Mouse (Mus musculus) effector memory CD4-positive, alpha-beta T cell, adult 7 months (primary cell): Measurements from ENCODE around the gene Olfr554. TPM values are rescaled to one million over a fixed set of nuclear protein-coding genes. Genes with fewer than 3 reads are reported as not detected.

Experiments
- polyA plus RNA-seq: library from polyadenylated mRNA; unstranded; fragments of 100-300 nt; shearing (Covaris generic); gene quantifications from one replicate; pipeline ENCODE4 v1.2.1, GENCODE M21; 2017

Gene Olfr554
- polyA plus RNA-seq: 0.95 TPM

GRCm38 (mm10) chr7:102638132-102638531 is at the start of gene Olfr554:
Gene Olfr554, plus strand, starts transcription at chr7:102638432.

GRCm38 (mm10) chr7:102591786-102592185 is 46.4 kb upstream of the Olfr554 start, which contains the start of gene Olfr551:
Gene Olfr551, minus strand, starts transcription at chr7:102591886.

GRCm38 (mm10) chr7:102597378-102598031 is 40.7 kb upstream of the Olfr554 start, which contains the start of gene Olfr552:
Gene Olfr552, plus strand, starts transcription at chr7:102597770.

GRCm38 (mm10) chr7:102618118-102618517 is 20.1 kb upstream of the Olfr554 start, which contains the start of gene Olfr553:
Gene Olfr553, minus strand, starts transcription at chr7:102618218.

GRCm38 (mm10) chr7:102658523-102658922 is 20.3 kb downstream of the Olfr554 start, which contains the start of gene Olfr555:
Gene Olfr555, plus strand, starts transcription at chr7:102658823.

GRCm38 (mm10) chr7:102664599-102664998 is 26.4 kb downstream of the Olfr554 start, which contains the start of gene Olfr556:
Gene Olfr556, plus strand, starts transcription at chr7:102664899.

GRCm38 (mm10) chr7:102686944-102687501 is 48.8 kb downstream of the Olfr554 start, which contains the start of gene Trim68:
Gene Trim68, minus strand, starts transcription at chr7:102687327.

Other genes with a start within 250 kb of the Olfr554 start
- gene Rrm1, start 196.7 kb upstream of the Olfr554 start, polyA plus RNA-seq: 47.0 TPM
- 0.44 TPM for gene Olfr543, start 156.8 kb upstream of the Olfr554 start, polyA plus RNA-seq
- not detected for gene Olfr544, start 150.1 kb upstream of the Olfr554 start, polyA plus RNA-seq
- not detected for gene Olfr545, start 138.9 kb upstream of the Olfr554 start, polyA plus RNA-seq
- not detected for gene Olfr547, start 103.7 kb upstream of the Olfr554 start, polyA plus RNA-seq
- gene Olfr548-ps1, start 97.5 kb upstream of the Olfr554 start, polyA plus RNA-seq: not detected
- gene Olfr549, start 88.6 kb upstream of the Olfr554 start, polyA plus RNA-seq: not detected
- 19.6 TPM for gene Trim21, start 72.9 kb upstream of the Olfr554 start, polyA plus RNA-seq
- gene Olfr550, start 67.0 kb upstream of the Olfr554 start, polyA plus RNA-seq: 0.22 TPM
- gene Olfr551, start 46.5 kb upstream of the Olfr554 start, polyA plus RNA-seq: 0.09 TPM
- not detected for gene Olfr552, start 40.7 kb upstream of the Olfr554 start, polyA plus RNA-seq
- gene Olfr553, start 20.2 kb upstream of the Olfr554 start, polyA plus RNA-seq: not detected
- gene Olfr555, start 20.4 kb downstream of the Olfr554 start, polyA plus RNA-seq: not detected
- not detected for gene Olfr556, start 26.5 kb downstream of the Olfr554 start, polyA plus RNA-seq
- 7.4 TPM for gene Trim68, start 48.9 kb downstream of the Olfr554 start, polyA plus RNA-seq
- not detected for gene Olfr557, start 57.5 kb downstream of the Olfr554 start, polyA plus RNA-seq
- not detected for gene Olfr558, start 63.8 kb downstream of the Olfr554 start, polyA plus RNA-seq
- not detected for gene Olfr33, start 80.6 kb downstream of the Olfr554 start, polyA plus RNA-seq
- not detected for gene Olfr559, start 89.1 kb downstream of the Olfr554 start, polyA plus RNA-seq
- not detected for gene Olfr560, start 120.9 kb downstream of the Olfr554 start, polyA plus RNA-seq
- gene Olfr78, start 121.0 kb downstream of the Olfr554 start, polyA plus RNA-seq: not detected
- not detected for gene Olfr561, start 132.8 kb downstream of the Olfr554 start, polyA plus RNA-seq
- not detected for gene Olfr564, start 165.0 kb downstream of the Olfr554 start, polyA plus RNA-seq
- not detected for gene Olfr566, start 220.3 kb downstream of the Olfr554 start, polyA plus RNA-seq
- gene Olfr568, start 238.7 kb downstream of the Olfr554 start, polyA plus RNA-seq: 0.41 TPM